Mouse (Mus musculus): ENCODE results near the gene Osbpl9. TPM values are rescaled to one million over a fixed set of nuclear protein-coding genes. Genes with fewer than 3 reads are reported as not detected.
A peak's percentile ranks its signal among the peaks of the same experiment; 100 is the strongest.

Osbpl9 gene
- polyA plus RNA-seq, 1 experiment from 2014 or later, result 52.0 TPM

GRCm38 (mm10) chr4:109117596-109118326 is 84.3 kb downstream of the Osbpl9 start:
- Histone ChIP-seq H3K36me3 (ENCODE audit: control insufficient read depth, insufficient read depth, low read length) (no peaks in the 10 kb centered on the region), H3K4me1 (ENCODE audit: control insufficient read depth in 2 of 2, insufficient read depth in 2 of 2, low read length in 2 of 2) (peaks cover 11 to 41% of the 10 kb centered on the region in 2 experiments), H3K9me3 (ENCODE audit: control insufficient read depth, low read length) (no peaks in the 10 kb centered on the region), H3K4me2 (ENCODE audit: low read length) (peak overlapping the region; percentile 86), H3K27ac (replicated peaks in 1 of 2; ENCODE audit: control insufficient read depth in 1 of 2, insufficient read depth in 1 of 2, low read depth in 2 of 2, low read length in 2 of 2) (peak overlapping the region; percentile 86 to 97), H3K9ac (ENCODE audit: low read length) (peak overlapping the region; percentile 78), H3K27me3 (ENCODE audit: control insufficient read depth, insufficient read depth, low read length) (no peaks in the 10 kb centered on the region), H3K4me3 (ENCODE audit: control insufficient read depth in 1 of 2, insufficient read depth in 1 of 2, low read depth in 1 of 2, low read length in 2 of 2) (peak overlapping the region; percentile 55 to 56)
- WGBS, result under 1% methylated on average over 28 of the region's 46 CpGs
- peak; percentile 99 for ATAC-seq (ENCODE audit: insufficient number of reproducible peaks, insufficient read depth, low FRiP score, low read depth)

DNA sequence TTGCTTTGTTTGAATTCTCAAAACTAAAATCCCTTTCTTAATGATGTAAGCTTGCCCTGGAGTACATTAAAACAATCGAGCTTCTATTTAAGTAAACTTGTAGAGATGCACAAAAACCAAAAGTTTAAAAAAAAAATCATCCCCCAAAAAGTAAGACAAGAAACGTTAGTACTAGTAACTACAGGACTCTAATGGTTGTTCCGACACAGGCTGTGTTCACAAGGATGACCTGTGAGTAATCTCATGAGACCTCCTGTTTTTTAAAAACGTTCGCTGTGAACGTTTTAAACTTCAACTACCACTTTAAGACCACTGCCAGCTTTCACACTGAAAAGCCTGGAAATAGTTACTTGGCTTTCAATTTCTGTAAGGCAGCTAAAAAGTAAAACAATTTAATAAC is 85.1 kb downstream of the Osbpl9 start:
- no peaks in the 10 kb centered on the region for H3K36me3 ChIP-seq (ENCODE audit: control insufficient read depth, insufficient read depth, low read length)
- ATAC-seq (ENCODE audit: insufficient number of reproducible peaks, insufficient read depth, low FRiP score, low read depth), result no peak
- peak overlapping the region; percentile 78 for H3K9ac ChIP-seq (ENCODE audit: low read length)
- peak overlapping the region; percentile 86 for H3K4me2 ChIP-seq (ENCODE audit: low read length)
- H3K4me1 ChIP-seq (ENCODE audit: control insufficient read depth in 2 of 2, insufficient read depth in 2 of 2, low read length in 2 of 2), result peaks cover 11 to 39% of the 10 kb centered on the region in 2 experiments
- H3K4me3 ChIP-seq (ENCODE audit: control insufficient read depth in 1 of 2, insufficient read depth in 1 of 2, low read depth in 1 of 2, low read length in 2 of 2), result peak overlapping the region in 1 of 2 experiments; percentile 56; a peak in 2 of 4 replicates
- peak overlapping the region in 1 of 2 experiments; percentile 86; a peak in 2 of 4 replicates for H3K27ac ChIP-seq (replicated peaks in 1 of 2; ENCODE audit: control insufficient read depth in 1 of 2, insufficient read depth in 1 of 2, low read depth in 2 of 2, low read length in 2 of 2)
- no peaks in the 10 kb centered on the region for H3K27me3 ChIP-seq (ENCODE audit: control insufficient read depth, insufficient read depth, low read length)
- 34% methylated on average over 6 of the region's 6 CpGs for WGBS
- no peaks in the 10 kb centered on the region for H3K9me3 ChIP-seq (ENCODE audit: control insufficient read depth, low read length)

GRCm38 (mm10) chr4:109116494-109116893 is 85.6 kb downstream of the Osbpl9 start:
- H3K4me2 ChIP-seq (ENCODE audit: low read length), result peak overlapping the region; percentile 86
- no peaks in the 10 kb centered on the region for H3K9me3 ChIP-seq (ENCODE audit: control insufficient read depth, low read length)
- H3K36me3 ChIP-seq (ENCODE audit: control insufficient read depth, insufficient read depth, low read length), result no peaks in the 10 kb centered on the region
- H3K27ac ChIP-seq (replicated peaks in 1 of 2; ENCODE audit: control insufficient read depth in 1 of 2, insufficient read depth in 1 of 2, low read depth in 2 of 2, low read length in 2 of 2), result no peak overlapping the region
- H3K27me3 ChIP-seq (ENCODE audit: control insufficient read depth, insufficient read depth, low read length), result no peaks in the 10 kb centered on the region
- H3K9ac ChIP-seq (ENCODE audit: low read length), result peak overlapping the region; percentile 78
- ATAC-seq (ENCODE audit: insufficient number of reproducible peaks, insufficient read depth, low FRiP score, low read depth), result no peak
- H3K4me1 ChIP-seq (ENCODE audit: control insufficient read depth in 2 of 2, insufficient read depth in 2 of 2, low read length in 2 of 2), result peaks cover 11 to 39% of the 10 kb centered on the region in 2 experiments
- WGBS, result 61% methylated on average over 3 of the region's 3 CpGs
- peak overlapping the region in 1 of 2 experiments; percentile 56; a peak in 1 of 4 replicates for H3K4me3 ChIP-seq (ENCODE audit: control insufficient read depth in 1 of 2, insufficient read depth in 1 of 2, low read depth in 1 of 2, low read length in 2 of 2)

GRCm38 (mm10) chr4:109115742-109116141 is 86.3 kb downstream of the Osbpl9 start:
- H3K4me2 ChIP-seq (ENCODE audit: low read length), result no peak overlapping the region
- H3K36me3 ChIP-seq (ENCODE audit: control insufficient read depth, insufficient read depth, low read length), result no peaks in the 10 kb centered on the region
- no peaks in the 10 kb centered on the region for H3K27me3 ChIP-seq (ENCODE audit: control insufficient read depth, insufficient read depth, low read length)
- H3K4me1 ChIP-seq (ENCODE audit: control insufficient read depth in 2 of 2, insufficient read depth in 2 of 2, low read length in 2 of 2), result peaks cover 11 to 39% of the 10 kb centered on the region in 2 experiments
- ATAC-seq (ENCODE audit: insufficient number of reproducible peaks, insufficient read depth, low FRiP score, low read depth), result no peak
- no peak overlapping the region for H3K9ac ChIP-seq (ENCODE audit: low read length)
- no peak overlapping the region for H3K27ac ChIP-seq (replicated peaks in 1 of 2; ENCODE audit: control insufficient read depth in 1 of 2, insufficient read depth in 1 of 2, low read depth in 2 of 2, low read length in 2 of 2)
- WGBS, result 11% methylated on average over 1 of the region's 1 CpGs
- H3K9me3 ChIP-seq (ENCODE audit: control insufficient read depth, low read length), result no peaks in the 10 kb centered on the region
- H3K4me3 ChIP-seq (ENCODE audit: control insufficient read depth in 1 of 2, insufficient read depth in 1 of 2, low read depth in 1 of 2, low read length in 2 of 2), result no peak overlapping the region

DNA sequence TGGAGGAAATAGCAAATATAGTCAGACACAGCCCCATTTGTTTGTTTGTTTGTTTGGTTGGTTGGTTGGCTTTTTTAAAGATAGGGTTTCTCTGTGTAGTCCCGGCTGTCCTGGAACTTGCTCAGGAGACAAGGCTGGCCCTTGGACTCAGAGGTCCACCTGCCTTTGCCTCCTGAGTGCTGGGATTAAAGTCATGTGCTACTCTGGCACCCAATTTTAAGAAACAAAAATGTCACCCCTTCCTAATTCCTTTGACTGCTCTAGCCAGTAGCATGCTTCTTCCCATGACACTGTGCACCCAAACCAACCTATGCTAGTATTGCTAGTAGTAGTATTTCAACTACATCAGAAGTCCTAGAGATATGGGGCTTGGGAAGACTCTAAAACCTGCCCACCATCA is 87.8 kb downstream of the Osbpl9 start:
- H3K9ac ChIP-seq (ENCODE audit: low read length), result no peak overlapping the region
- H3K9me3 ChIP-seq (ENCODE audit: control insufficient read depth, low read length), result no peaks in the 10 kb centered on the region
- WGBS, result 84% methylated on average over 1 of the region's 1 CpGs
- no peak overlapping the region for H3K4me3 ChIP-seq (ENCODE audit: control insufficient read depth in 1 of 2, insufficient read depth in 1 of 2, low read depth in 1 of 2, low read length in 2 of 2)
- no peak overlapping the region for H3K27ac ChIP-seq (replicated peaks in 1 of 2; ENCODE audit: control insufficient read depth in 1 of 2, insufficient read depth in 1 of 2, low read depth in 2 of 2, low read length in 2 of 2)
- no peak overlapping the region for H3K4me2 ChIP-seq (ENCODE audit: low read length)
- H3K4me1 ChIP-seq (ENCODE audit: control insufficient read depth in 2 of 2, insufficient read depth in 2 of 2, low read length in 2 of 2), result peaks cover 11 to 39% of the 10 kb centered on the region in 2 experiments
- H3K36me3 ChIP-seq (ENCODE audit: control insufficient read depth, insufficient read depth, low read length), result no peaks in the 10 kb centered on the region
- no peak for ATAC-seq (ENCODE audit: insufficient number of reproducible peaks, insufficient read depth, low FRiP score, low read depth)
- H3K27me3 ChIP-seq (ENCODE audit: control insufficient read depth, insufficient read depth, low read length), result no peaks in the 10 kb centered on the region

GRCm38 (mm10) chr4:109112915-109113505 is 89.1 kb downstream of the Osbpl9 start:
- H3K9me3 ChIP-seq (ENCODE audit: control insufficient read depth, low read length), result no peaks in the 10 kb centered on the region
- H3K4me3 ChIP-seq (ENCODE audit: control insufficient read depth in 1 of 2, insufficient read depth in 1 of 2, low read depth in 1 of 2, low read length in 2 of 2), result no peak overlapping the region
- H3K27me3 ChIP-seq (ENCODE audit: control insufficient read depth, insufficient read depth, low read length), result no peaks in the 10 kb centered on the region
- H3K27ac ChIP-seq (replicated peaks in 1 of 2; ENCODE audit: control insufficient read depth in 1 of 2, insufficient read depth in 1 of 2, low read depth in 2 of 2, low read length in 2 of 2), result no peak overlapping the region
- no peaks in the 10 kb centered on the region for H3K36me3 ChIP-seq (ENCODE audit: control insufficient read depth, insufficient read depth, low read length)
- H3K4me1 ChIP-seq (ENCODE audit: control insufficient read depth in 2 of 2, insufficient read depth in 2 of 2, low read length in 2 of 2), result peaks cover 11 to 34% of the 10 kb centered on the region in 2 experiments
- no peak for ATAC-seq (ENCODE audit: insufficient number of reproducible peaks, insufficient read depth, low FRiP score, low read depth)
- no peak overlapping the region for H3K9ac ChIP-seq (ENCODE audit: low read length)
- H3K4me2 ChIP-seq (ENCODE audit: low read length), result no peak overlapping the region
- 68% methylated on average over 7 of the region's 7 CpGs for WGBS

GRCm38 (mm10) chr4:109110978-109111377 is 91.1 kb downstream of the Osbpl9 start:
- Histone ChIP-seq H3K36me3 (ENCODE audit: control insufficient read depth, insufficient read depth, low read length) (no peaks in the 10 kb centered on the region), H3K4me3 (ENCODE audit: control insufficient read depth in 1 of 2, insufficient read depth in 1 of 2, low read depth in 1 of 2, low read length in 2 of 2) (no peak overlapping the region), H3K9me3 (ENCODE audit: control insufficient read depth, low read length) (no peaks in the 10 kb centered on the region), H3K27me3 (ENCODE audit: control insufficient read depth, insufficient read depth, low read length) (no peaks in the 10 kb centered on the region), H3K4me2 (ENCODE audit: low read length) (no peak overlapping the region), H3K4me1 (ENCODE audit: control insufficient read depth in 2 of 2, insufficient read depth in 2 of 2, low read length in 2 of 2) (peaks cover 7 to 25% of the 10 kb centered on the region in 2 experiments), H3K27ac (replicated peaks in 1 of 2; ENCODE audit: control insufficient read depth in 1 of 2, insufficient read depth in 1 of 2, low read depth in 2 of 2, low read length in 2 of 2) (no peak overlapping the region), H3K9ac (ENCODE audit: low read length) (no peak overlapping the region)
- ATAC-seq (ENCODE audit: insufficient number of reproducible peaks, insufficient read depth, low FRiP score, low read depth), result no peak
- WGBS, result 83% methylated on average over 2 of the region's 2 CpGs
